Mouse (Mus musculus): ENCODE data around the gene Nrip1. TPM values are rescaled to one million over a fixed set of nuclear protein-coding genes. Genes with fewer than 3 reads are reported as not detected.
"Not testable (repeated sequence)": the region's sequence is repeated elsewhere in the genome, so short reads cannot be mapped to it uniquely, and the experiment has no call there.

Gene Nrip1
- polyA plus RNA-seq, 1 experiment = 16.0 TPM

- Histone ChIP-seq H3K4me1 (ENCODE audit: control insufficient read depth, insufficient read depth, low read length) (peaks cover 4% of the 10 kb centered on the region), H3K4me3 (ENCODE audit: insufficient read depth, low read length) (no peak overlapping the region), H3K27ac (ENCODE audit: insufficient read depth, low read length) (no peak overlapping the region)
- TF ChIP-seq POLR2A (IDR thresholded peaks at IDR 0.05; ENCODE audit: low read depth, low read length) (no peak), CTCF (IDR thresholded peaks at IDR 0.05; ENCODE audit: borderline replicate concordance, insufficient read depth, low read length) (no peak)
Observed at GRCm38 (mm10) chr16:76408241-76408640, 34.6 kb upstream of the Nrip1 start.

GRCm38 (mm10) chr16:76407321-76407920 lies 33.8 kb upstream of the Nrip1 start:
- TF ChIP-seq CTCF (IDR thresholded peaks at IDR 0.05; ENCODE audit: borderline replicate concordance, insufficient read depth, low read length) = no peak
- no peak for TF ChIP-seq POLR2A (IDR thresholded peaks at IDR 0.05; ENCODE audit: low read depth, low read length)
- H3K27ac ChIP-seq (ENCODE audit: insufficient read depth, low read length) = no peak overlapping the region
- peaks cover 4% of the 10 kb centered on the region for H3K4me1 ChIP-seq (ENCODE audit: control insufficient read depth, insufficient read depth, low read length)
- H3K4me3 ChIP-seq (ENCODE audit: insufficient read depth, low read length) = no peak overlapping the region

- Histone ChIP-seq H3K4me1 (ENCODE audit: control insufficient read depth, insufficient read depth, low read length) (peaks cover 4% of the 10 kb centered on the region), H3K4me3 (ENCODE audit: insufficient read depth, low read length) (no peak overlapping the region), H3K27ac (ENCODE audit: insufficient read depth, low read length) (no peak overlapping the region)
- no peak for TF ChIP-seq POLR2A (IDR thresholded peaks at IDR 0.05; ENCODE audit: low read depth, low read length)
- no peak for TF ChIP-seq CTCF (IDR thresholded peaks at IDR 0.05; ENCODE audit: borderline replicate concordance, insufficient read depth, low read length)
Observed at GRCm38 (mm10) chr16:76406897-76407296, 33.3 kb upstream of the Nrip1 start.

GRCm38 (mm10) chr16:76406319-76406718 lies 32.7 kb upstream of the Nrip1 start:
- TF ChIP-seq CTCF (IDR thresholded peaks at IDR 0.05; ENCODE audit: borderline replicate concordance, insufficient read depth, low read length) (no peak), POLR2A (IDR thresholded peaks at IDR 0.05; ENCODE audit: low read depth, low read length) (no peak)
- Histone ChIP-seq H3K27ac (ENCODE audit: insufficient read depth, low read length) (no peak overlapping the region), H3K4me3 (ENCODE audit: insufficient read depth, low read length) (no peak overlapping the region), H3K4me1 (ENCODE audit: control insufficient read depth, insufficient read depth, low read length) (peaks cover 4% of the 10 kb centered on the region)

- not testable (repeated sequence) for H3K27ac ChIP-seq (ENCODE audit: insufficient read depth, low read length); H3K4me1 ChIP-seq (ENCODE audit: control insufficient read depth, insufficient read depth, low read length); H3K4me3 ChIP-seq (ENCODE audit: insufficient read depth, low read length)
Observed at GRCm38 (mm10) chr16:76403305-76403704, 29.7 kb upstream of the Nrip1 start.

- H3K27ac ChIP-seq (ENCODE audit: insufficient read depth, low read length) = no peak overlapping the region
- no peak for TF ChIP-seq CTCF (IDR thresholded peaks at IDR 0.05; ENCODE audit: borderline replicate concordance, insufficient read depth, low read length)
- TF ChIP-seq POLR2A (IDR thresholded peaks at IDR 0.05; ENCODE audit: low read depth, low read length) = no peak
- H3K4me3 ChIP-seq (ENCODE audit: insufficient read depth, low read length) = no peak overlapping the region
- no peaks in the 10 kb centered on the region for H3K4me1 ChIP-seq (ENCODE audit: control insufficient read depth, insufficient read depth, low read length)
Observed at GRCm38 (mm10) chr16:76396512-76396911, 22.9 kb upstream of the Nrip1 start.

- H3K4me1 ChIP-seq (ENCODE audit: control insufficient read depth, insufficient read depth, low read length) = peaks cover 3% of the 10 kb centered on the region; the same call in 1 of the 2 replicates
- no peak for TF ChIP-seq POLR2A (IDR thresholded peaks at IDR 0.05; ENCODE audit: low read depth, low read length)
- no peak for TF ChIP-seq CTCF (IDR thresholded peaks at IDR 0.05; ENCODE audit: borderline replicate concordance, insufficient read depth, low read length)
Observed at GRCm38 (mm10) chr16:76393267-76393666, 19.6 kb upstream of the Nrip1 start.

GRCm38 (mm10) chr16:76386496-76386895 lies 12.9 kb upstream of the Nrip1 start:
- Histone ChIP-seq H3K27ac (ENCODE audit: insufficient read depth, low read length) (no peak overlapping the region), H3K4me3 (ENCODE audit: insufficient read depth, low read length) (no peak overlapping the region), H3K4me1 (ENCODE audit: control insufficient read depth, insufficient read depth, low read length) (peaks cover 3% of the 10 kb centered on the region; the same call in 1 of the 2 replicates)
- no peak for TF ChIP-seq POLR2A (IDR thresholded peaks at IDR 0.05; ENCODE audit: low read depth, low read length)
- TF ChIP-seq CTCF (IDR thresholded peaks at IDR 0.05; ENCODE audit: borderline replicate concordance, insufficient read depth, low read length) = no peak

More at GRCm38 (mm10) chr16:76393267-76393666, 19.6 kb upstream of the Nrip1 start:
- Histone ChIP-seq H3K27ac (ENCODE audit: insufficient read depth, low read length) (no peak overlapping the region), H3K4me3 (ENCODE audit: insufficient read depth, low read length) (no peak overlapping the region)

GRCm38 (mm10) chr16:76386071-76386470 lies 12.4 kb upstream of the Nrip1 start:
- peaks cover 3% of the 10 kb centered on the region; the same call in 1 of the 2 replicates for H3K4me1 ChIP-seq (ENCODE audit: control insufficient read depth, insufficient read depth, low read length)
- no peak overlapping the region for H3K27ac ChIP-seq (ENCODE audit: insufficient read depth, low read length)
- TF ChIP-seq CTCF (IDR thresholded peaks at IDR 0.05; ENCODE audit: borderline replicate concordance, insufficient read depth, low read length) (no peak), POLR2A (IDR thresholded peaks at IDR 0.05; ENCODE audit: low read depth, low read length) (no peak)
- no peak overlapping the region for H3K4me3 ChIP-seq (ENCODE audit: insufficient read depth, low read length)

GRCm38 (mm10) chr16:76377211-76377610 lies 3.6 kb upstream of the Nrip1 start:
- TF ChIP-seq POLR2A (IDR thresholded peaks at IDR 0.05; ENCODE audit: low read depth, low read length) = no peak
- no peaks in the 10 kb centered on the region for H3K4me1 ChIP-seq (ENCODE audit: control insufficient read depth, insufficient read depth, low read length)
- H3K4me3 ChIP-seq (ENCODE audit: insufficient read depth, low read length) = no peak overlapping the region
- no peak overlapping the region for H3K27ac ChIP-seq (ENCODE audit: insufficient read depth, low read length)

- Histone ChIP-seq H3K27ac (ENCODE audit: insufficient read depth, low read length) (no peak overlapping the region), H3K4me3 (ENCODE audit: insufficient read depth, low read length) (no peak overlapping the region), H3K4me1 (ENCODE audit: control insufficient read depth, insufficient read depth, low read length) (no peaks in the 10 kb centered on the region)
- no peak for TF ChIP-seq CTCF (IDR thresholded peaks at IDR 0.05; ENCODE audit: borderline replicate concordance, insufficient read depth, low read length)
- no peak for TF ChIP-seq POLR2A (IDR thresholded peaks at IDR 0.05; ENCODE audit: low read depth, low read length)
Observed at GRCm38 (mm10) chr16:76376661-76377060, 3.0 kb upstream of the Nrip1 start.
